Mouse (Mus musculus) ES-E14 (cell line): Measurements from ENCODE around the gene Dok3. TPM values are rescaled to one million over a fixed set of nuclear protein-coding genes. Genes with fewer than 3 reads are reported as not detected.

ENCODE experiments used
- DNase-seq: peaks from one replicate; pipeline ENCODE4 v3.0.0-alpha.2; 2013; ENCODE audit warnings: low read depth, low spot score
- H3K27ac ChIP-seq: 2 replicates; pipeline ENCODE4 v1.5.1; 2012; ENCODE audit warnings: low read depth, mild to moderate bottlenecking, low read length, moderate library complexity, mixed read lengths; ENCODE audit not compliant: poor library complexity, insufficient read depth, severe bottlenecking
- H3K36me3 ChIP-seq: 2 replicates; pipeline ENCODE4 v1.6.1; 2012; ENCODE audit warnings: mild to moderate bottlenecking, low read length, moderate library complexity, mixed read lengths; ENCODE audit not compliant: control insufficient read depth, poor library complexity, insufficient read depth, severe bottlenecking
- H3K4me1 ChIP-seq, 2 experiments: fragments of 150-350 bp in 1 of 2; sonication (generic) in 1 of 2; 2 replicates each; pipeline ENCODE4 v1.6.1; 2012; ENCODE audit warnings: low read length in 2 of 2, mild to moderate bottlenecking in 1 of 2, mixed read lengths in 1 of 2; ENCODE audit not compliant: control insufficient read depth in 2 of 2, insufficient read depth in 2 of 2, poor library complexity in 1 of 2
- H3K4me3 ChIP-seq, 2 experiments: fragments of 150-350 bp in 1 of 2; sonication (generic) in 1 of 2; 2 replicates each; pipeline ENCODE4 v1.5.1; 2012; ENCODE audit warnings: low read length in 2 of 2, low read depth in 1 of 2, mild to moderate bottlenecking in 1 of 2, mixed read lengths in 1 of 2; ENCODE audit not compliant: insufficient read depth in 1 of 2, poor library complexity in 1 of 2, severe bottlenecking in 1 of 2
- H3K9ac ChIP-seq: 2 replicates; pipeline ENCODE4 v1.6.1; 2012; ENCODE audit warnings: low read depth, mild to moderate bottlenecking, low read length, mixed read lengths; ENCODE audit not compliant: poor library complexity, insufficient read depth, severe bottlenecking
- H3K9me3 ChIP-seq: fragments of 150-350 bp; sonication (generic); 2 replicates; pipeline ENCODE4 v1.6.1; 2012; ENCODE audit warnings: low read depth, mild to moderate bottlenecking, low read length; ENCODE audit not compliant: control insufficient read depth, insufficient read depth
- CHD2 ChIP-seq: IDR thresholded peaks from 2 replicates; pipeline ENCODE4 v1.6.1; 2014; ENCODE audit warnings: mild to moderate bottlenecking, low read depth, low read length, inconsistent platforms
- HCFC1 ChIP-seq: IDR thresholded peaks from 2 replicates; pipeline ENCODE4 v1.6.1; 2012; ENCODE audit warnings: low read length, inconsistent platforms, borderline replicate concordance; ENCODE audit not compliant: insufficient read depth
- MAFK ChIP-seq: IDR thresholded peaks from 2 replicates; pipeline ENCODE4 v1.6.1; 2014; ENCODE audit warnings: mild to moderate bottlenecking, low read depth, low read length, inconsistent platforms; ENCODE audit not compliant: insufficient read depth
- ZC3H11A ChIP-seq: IDR thresholded peaks from 2 replicates; pipeline ENCODE4 v1.6.1; 2012; ENCODE audit warnings: low read depth, mild to moderate bottlenecking, inconsistent platforms, low read length, borderline replicate concordance
- ZNF384 ChIP-seq: IDR thresholded peaks from 2 replicates; pipeline ENCODE4 v1.6.1; 2012; ENCODE audit warnings: low read depth, low read length, inconsistent platforms
- in situ Hi-C, 2 experiments: fragments of 600-800 bp; cut with MboI; formaldehyde crosslinking; loops; one replicate each; pipeline ENCODE4 v1.15.1; 2025; ENCODE audit warnings: low sequenced_read_pairs in 2 of 2, inconsistent platforms in 1 of 2; ENCODE audit not compliant: unreplicated experiment in 2 of 2
- total RNA-seq: library from RNA; depleted of rRNA; stranded (reverse); fragments of 300-350 nt; gene quantifications from 2 replicates; pipeline ENCODE4 v1.2.3, GENCODE M21; 2012

The Dok3 gene
- total RNA-seq, 1 experiment = 0.98 TPM

- Histone ChIP-seq H3K9ac (no peak overlapping the region), H3K36me3 (peaks cover 63% of the 10 kb centered on the region), H3K4me1 (peaks cover 0 to 16% of the 10 kb centered on the region in 2 experiments; a peak in 1 of 4 replicates), H3K4me3 (no peak overlapping the region), H3K27ac (no peak overlapping the region), H3K9me3 (no peaks in the 10 kb centered on the region)
- DNase-seq = no peak
- TF ChIP-seq MAFK = no peak
- no peak for TF ChIP-seq ZC3H11A
- TF ChIP-seq CHD2 = no peak
- no peak for TF ChIP-seq HCFC1
- no peak for TF ChIP-seq ZNF384
- in situ Hi-C loops = no loop called here
Observed at GRCm38 (mm10) chr13:55502405-55502804, 26.7 kb downstream of the Dok3 start.

GRCm38 (mm10) chr13:55500575-55500974, 28.5 kb downstream of the Dok3 start:
- H3K36me3 ChIP-seq = peaks cover 49% of the 10 kb centered on the region
- H3K4me1 ChIP-seq = peaks cover 0 to 20% of the 10 kb centered on the region in 2 experiments; a peak in 1 of 4 replicates
- in situ Hi-C loops = no loop called here
- H3K9me3 ChIP-seq = no peaks in the 10 kb centered on the region
- no peak overlapping the region for H3K9ac ChIP-seq
- TF ChIP-seq MAFK (no peak), ZNF384 (no peak), CHD2 (no peak), HCFC1 (no peak), ZC3H11A (no peak)
- no peak for DNase-seq
- no peak overlapping the region for H3K27ac ChIP-seq
- H3K4me3 ChIP-seq = no peak overlapping the region

GRCm38 (mm10) chr13:55498906-55499305, 30.2 kb downstream of the Dok3 start:
- Histone ChIP-seq H3K4me1 (peaks cover 1 to 27% of the 10 kb centered on the region in 2 experiments; a peak in 1 of 4 replicates), H3K9me3 (no peaks in the 10 kb centered on the region), H3K4me3 (no peak overlapping the region), H3K9ac (no peak overlapping the region), H3K27ac (no peak overlapping the region), H3K36me3 (peaks cover 34% of the 10 kb centered on the region)
- TF ChIP-seq CHD2 = no peak
- TF ChIP-seq MAFK = no peak
- no peak for TF ChIP-seq ZNF384
- in situ Hi-C loops = no loop called here
- no peak for DNase-seq

- no peak for DNase-seq
- no peaks in the 10 kb centered on the region for H3K9me3 ChIP-seq
- H3K4me1 ChIP-seq = peaks cover 1 to 27% of the 10 kb centered on the region in 2 experiments; a peak in 1 of 4 replicates
- H3K9ac ChIP-seq = no peak overlapping the region
- no peak overlapping the region for H3K27ac ChIP-seq
- in situ Hi-C loops = no loop called here
- TF ChIP-seq CHD2 (no peak), ZC3H11A (no peak), HCFC1 (no peak)
- peaks cover 20% of the 10 kb centered on the region; the same call in 1 of the 2 replicates for H3K36me3 ChIP-seq
- H3K4me3 ChIP-seq = no peak overlapping the region
Observed at GRCm38 (mm10) chr13:55496661-55497060, 32.4 kb downstream of the Dok3 start.

- Histone ChIP-seq H3K9ac (no peak overlapping the region), H3K4me3 (no peak overlapping the region), H3K9me3 (no peaks in the 10 kb centered on the region), H3K36me3 (peaks cover 18% of the 10 kb centered on the region; the same call in 1 of the 2 replicates), H3K27ac (no peak overlapping the region), H3K4me1 (peaks cover 1 to 26% of the 10 kb centered on the region in 2 experiments; a peak in 1 of 4 replicates)
- TF ChIP-seq ZC3H11A = no peak
- no peak for TF ChIP-seq HCFC1
- no peak for TF ChIP-seq ZNF384
- no peak for DNase-seq
- in situ Hi-C loops = no loop called here
Observed at GRCm38 (mm10) chr13:55495702-55496101, 33.4 kb downstream of the Dok3 start.
